Mouse (Mus musculus) kidney, adult 8-10 months (tissue): ENCODE data around the gene Tmem47.

Experiments used
- DNase-seq, 2 experiments: peaks; one replicate each; pipeline ENCODE4 v3.0.0; 2022

Tmem47 gene

DNA sequence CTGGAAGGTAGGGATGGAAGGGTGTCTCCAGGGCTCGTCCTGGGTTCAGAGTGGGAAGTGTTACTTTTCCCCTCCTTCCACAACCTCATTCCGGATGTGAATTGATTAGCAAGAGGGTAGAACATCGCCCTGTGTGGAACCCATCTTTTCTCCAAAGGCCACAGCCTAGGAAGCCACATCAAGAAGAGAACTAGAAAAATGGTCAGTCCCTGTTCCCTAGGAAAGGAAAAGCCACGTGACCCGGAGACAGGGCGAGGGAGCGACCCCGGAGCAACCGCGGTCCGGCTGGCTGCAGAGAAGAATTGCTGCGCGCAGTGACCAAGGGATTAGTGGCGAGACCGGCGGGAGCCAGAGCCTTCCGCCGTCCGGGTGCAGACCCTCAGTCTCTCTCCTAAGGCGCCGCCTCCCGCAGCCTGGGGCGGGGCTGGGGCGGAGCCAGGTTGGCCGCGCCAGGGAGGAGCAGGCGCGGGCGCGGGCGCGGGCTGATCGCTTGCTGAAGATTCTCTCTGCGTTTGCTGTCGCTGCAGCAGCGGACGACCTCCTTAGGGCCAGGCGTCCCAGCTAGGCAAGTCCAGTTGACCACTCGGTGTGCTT lies at the start of gene Tmem47:
Gene Tmem47, plus strand, starts transcription at position 489 of the 594 bp plus-strand sequence.
- peak in 1 of 2 experiments; percentile 21 for DNase-seq

DNA sequence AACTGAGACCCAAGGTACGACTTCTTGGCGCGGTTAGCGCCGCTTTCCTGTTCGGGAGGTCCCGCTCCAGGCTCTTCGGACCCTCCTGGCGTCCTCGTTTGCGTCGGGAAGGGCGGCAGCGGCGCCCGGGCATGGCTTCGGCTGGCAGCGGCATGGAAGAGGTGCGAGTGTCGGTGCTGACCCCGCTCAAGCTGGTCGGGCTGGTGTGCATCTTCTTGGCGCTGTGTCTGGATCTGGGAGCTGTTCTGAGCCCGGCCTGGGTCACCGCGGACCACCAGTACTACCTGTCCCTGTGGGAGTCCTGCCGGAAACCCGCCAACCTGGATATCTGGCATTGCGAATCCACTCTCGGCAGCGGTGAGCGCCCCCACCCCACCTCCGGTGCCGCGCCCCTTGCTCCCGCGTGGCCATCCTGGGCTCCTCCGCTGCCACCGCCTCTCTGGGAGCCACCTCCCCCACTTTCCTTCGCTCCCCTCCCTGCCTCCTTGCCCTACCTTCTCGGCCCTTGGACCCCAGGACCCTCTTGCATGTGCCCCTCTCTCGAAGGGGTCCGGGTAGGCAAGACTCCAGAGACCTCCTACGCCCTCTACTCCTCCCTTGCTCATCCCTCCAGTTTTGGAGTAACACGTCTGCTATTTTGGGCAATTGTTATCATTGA lies 435 bp downstream of the Tmem47 start:
- DNase-seq = no peak

GRCm38 (mm10) chrX:81071746-81072640 lies 1.5 kb downstream of the Tmem47 start:
- DNase-seq = no peak

- no peak for DNase-seq
Measured at GRCm38 (mm10) chrX:81072651-81073050, 2.2 kb downstream of the Tmem47 start.

DNA sequence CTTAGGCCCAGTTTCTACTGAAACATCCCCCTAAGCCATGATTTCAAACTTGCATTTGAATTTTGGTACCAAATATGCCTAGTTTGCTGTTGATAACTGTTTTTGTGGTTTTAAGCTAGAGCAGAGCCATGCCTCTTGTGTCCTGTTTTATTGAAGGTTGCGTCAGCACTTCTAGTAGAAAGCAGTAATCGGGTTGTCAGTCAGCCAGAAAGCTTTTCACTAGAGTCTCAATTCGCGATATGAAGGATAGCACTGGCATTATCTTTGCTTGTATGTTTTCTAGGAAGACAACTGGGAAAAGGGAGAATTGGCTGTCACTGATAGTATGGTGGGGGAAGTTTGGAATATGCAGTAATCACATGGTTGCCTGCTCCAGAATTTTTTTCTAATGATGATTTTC lies 3.3 kb downstream of the Tmem47 start:
- DNase-seq = no peak

GRCm38 (mm10) chrX:81078522-81078921 lies 8.0 kb downstream of the Tmem47 start:
- DNase-seq = no peak

- no peak for DNase-seq
Measured at GRCm38 (mm10) chrX:81080996-81081395, 10.5 kb downstream of the Tmem47 start.

DNA sequence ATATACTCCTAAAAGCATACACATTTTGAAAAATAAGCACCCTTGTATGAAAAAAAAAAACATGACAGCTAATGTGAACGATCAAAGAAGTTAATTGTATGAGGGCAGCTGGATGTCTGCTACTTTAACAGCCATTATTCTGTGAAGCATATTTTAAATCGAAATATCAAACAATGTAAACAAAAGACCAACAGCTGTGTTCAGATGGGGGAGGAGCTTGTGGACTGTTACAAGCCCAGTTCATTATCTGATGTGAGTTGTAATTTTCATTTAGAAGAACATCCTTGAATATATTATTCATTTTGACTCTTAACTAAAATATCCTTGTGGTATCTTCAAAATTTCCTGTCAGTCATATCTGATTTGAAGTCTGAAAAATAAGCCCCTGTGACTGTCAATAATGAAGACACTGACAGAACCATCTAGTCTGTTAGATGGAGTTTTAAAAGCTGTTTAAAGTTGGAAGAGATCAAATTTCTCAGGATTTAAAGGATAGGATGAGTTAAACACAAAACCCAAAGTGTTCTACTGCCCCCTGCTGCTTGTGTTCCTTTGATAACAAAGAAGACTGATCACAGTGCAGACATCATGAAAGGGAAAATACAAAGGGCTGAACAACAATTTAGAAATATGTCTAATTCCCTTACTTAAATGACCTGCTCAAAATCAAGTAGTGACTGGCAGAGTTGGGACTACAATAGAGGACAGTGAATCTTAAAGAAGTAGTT lies 14.7 kb downstream of the Tmem47 start:
- DNase-seq = no peak

DNA sequence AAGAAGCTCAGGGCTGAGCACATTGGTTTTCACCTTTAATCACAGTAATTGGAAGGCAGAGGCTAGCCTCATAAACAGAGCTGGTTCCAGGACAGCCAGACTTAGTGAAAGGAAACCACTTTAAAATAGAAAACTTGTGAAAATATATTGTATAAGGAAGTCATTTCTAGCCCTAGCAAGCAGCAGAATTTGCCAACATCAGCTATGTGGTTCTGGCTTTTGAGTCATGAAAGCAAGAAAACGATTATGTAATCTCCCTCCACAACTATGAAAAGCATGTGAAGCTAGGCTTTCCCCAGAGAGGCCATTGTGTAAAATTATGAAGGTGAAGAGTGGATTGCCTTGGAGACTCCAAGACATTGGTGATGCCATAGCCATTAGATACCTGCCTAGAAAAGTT lies 76.9 kb downstream of the Tmem47 start:
- DNase-seq = no peak
